Mouse (Mus musculus) CH12.LX (cell line): ENCODE results near the gene Spata9.

Experiments used
- CTCF ChIP-seq, 2 experiments: IDR thresholded peaks in 1 of 2; conservative IDR thresholded peaks in 1 of 2; 2 replicates each; pipeline ENCODE4 v1.5.1; 2011 to 2012; ENCODE audit warnings: low read depth in 2 of 2, low read length in 2 of 2, improper control_type of control experiment in 1 of 2, inconsistent platforms in 1 of 2, mild to moderate bottlenecking in 1 of 2, moderate library complexity in 1 of 2
- NELFE ChIP-seq: IDR thresholded peaks from 2 replicates; pipeline ENCODE4 v1.6.1; 2011; ENCODE audit warnings: low read depth, low read length, improper control_type of control experiment

GRCm38 (mm10) chr13:75927951-75928350 is 39.0 kb upstream of the Spata9 start:
- TF ChIP-seq CTCF (conservative IDR thresholded peaks at IDR 0.05 in 1 of 2, IDR thresholded peaks at IDR 0.05 in 1 of 2; ENCODE audit: low read depth in 2 of 2, low read length in 2 of 2): no peak
- no peak for TF ChIP-seq NELFE
